Mouse (Mus musculus): Measurements from ENCODE around the gene Slc25a18.

DNA sequence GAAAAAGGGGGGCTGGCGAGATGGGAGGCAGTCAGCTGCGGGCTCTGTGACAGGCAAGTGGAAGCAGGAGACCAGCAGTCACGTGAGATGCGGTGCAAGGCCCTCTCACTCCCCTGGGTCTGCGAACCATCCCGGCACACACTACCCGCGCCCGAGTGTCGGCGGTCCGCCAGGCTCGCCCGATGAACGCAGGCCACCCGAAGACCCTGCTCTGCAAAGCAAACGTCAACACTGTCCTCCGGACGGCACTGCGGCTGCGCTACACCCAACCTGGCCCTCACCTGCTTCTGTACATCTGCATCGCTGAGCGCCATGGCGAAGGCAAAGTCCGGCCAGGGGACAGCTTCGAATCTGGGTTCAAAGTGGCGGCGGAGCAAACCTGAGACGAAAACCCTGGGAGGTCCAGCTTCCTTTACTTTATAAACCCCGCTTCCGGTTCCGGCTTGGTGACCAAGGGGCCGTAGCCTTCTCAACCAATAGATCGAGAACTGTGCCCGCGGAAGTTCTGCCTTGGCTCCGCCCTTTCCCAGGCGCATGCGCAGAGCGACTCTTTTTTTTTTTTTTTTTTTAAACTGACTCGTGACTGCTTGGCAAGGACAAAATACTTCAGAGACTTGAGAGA, 49.0 kb downstream of the Slc25a18 start, which contains the start of gene Atp6v1e1:
- TF ChIP-seq CTCF (IDR thresholded peaks at IDR 0.05; ENCODE audit: low read depth) = no peak
- TF ChIP-seq EP300 (IDR thresholded peaks at IDR 0.05; ENCODE audit: low read depth) = no peak
